Mouse (Mus musculus): ENCODE data around the gene Plekhg4.

The Plekhg4 gene

GRCm38 (mm10) chr8:105403467-105403866 is 30.4 kb downstream of the Plekhg4 start:
- no peak for DNase-seq (ENCODE audit: low spot score in 2 of 2)

GRCm38 (mm10) chr8:105404496-105404895 is 31.4 kb downstream of the Plekhg4 start:
- no peak for DNase-seq (ENCODE audit: low spot score in 2 of 2)

GRCm38 (mm10) chr8:105406416-105406815 is 33.3 kb downstream of the Plekhg4 start:
- no peak for DNase-seq (ENCODE audit: low spot score in 2 of 2)

GRCm38 (mm10) chr8:105408331-105408730 is 35.3 kb downstream of the Plekhg4 start:
- DNase-seq (ENCODE audit: low spot score in 2 of 2), result no peak

- DNase-seq (ENCODE audit: low spot score in 2 of 2), result no peak
Measured at GRCm38 (mm10) chr8:105409947-105410346, 36.9 kb downstream of the Plekhg4 start.

GRCm38 (mm10) chr8:105413391-105413790 is 40.3 kb downstream of the Plekhg4 start, which contains the start of the genes Kctd19 and Lrrc36:
Kctd19 (minus strand) TSS chr8:105413502.
Lrrc36 (plus strand) TSS chr8:105413571.
- peak; percentile 66 to 76 for DNase-seq (ENCODE audit: low spot score in 2 of 2)

GRCm38 (mm10) chr8:105418992-105419391 is 45.9 kb downstream of the Plekhg4 start:
- DNase-seq (ENCODE audit: low spot score in 2 of 2), result no peak

GRCm38 (mm10) chr8:105419800-105420199 is 46.7 kb downstream of the Plekhg4 start:
- no peak for DNase-seq (ENCODE audit: low spot score in 2 of 2)

GRCm38 (mm10) chr8:105422006-105422405 is 48.9 kb downstream of the Plekhg4 start:
- DNase-seq (ENCODE audit: low spot score in 2 of 2), result no peak

GRCm38 (mm10) chr8:105426878-105427277 is 53.8 kb downstream of the Plekhg4 start:
- DNase-seq (ENCODE audit: low spot score in 2 of 2), result no peak

GRCm38 (mm10) chr8:105431743-105432515 is 58.9 kb downstream of the Plekhg4 start:
- no peak for DNase-seq (ENCODE audit: low spot score in 2 of 2)

Data from spleen, postnatal 4 days (tissue).